Mouse (Mus musculus) small intestine, adult 2 months (tissue): ENCODE measurements around the gene Trim8. TPM values are rescaled to one million over a fixed set of nuclear protein-coding genes. Genes with fewer than 3 reads are reported as not detected.
A peak's percentile ranks its signal among the peaks of the same experiment; 100 is the strongest.

Source experiments
- H3K27ac ChIP-seq: fragments of 200-500 bp; 2 replicates; pipeline ENCODE4 v1.5.1; 2012; ENCODE audit warnings: low read depth, low read length, control low read depth, inconsistent platforms; ENCODE audit not compliant: insufficient read depth
- H3K27me3 ChIP-seq: fragments of 200-500 bp; 2 replicates; pipeline ENCODE4 v1.6.1; 2012; ENCODE audit warnings: mild to moderate bottlenecking, moderate library complexity, low read length, inconsistent platforms; ENCODE audit not compliant: control insufficient read depth, insufficient read depth
- H3K36me3 ChIP-seq: fragments of 200-500 bp; 2 replicates; pipeline ENCODE4 v1.6.1; 2012; ENCODE audit warnings: mild to moderate bottlenecking, low read length, control low read depth, inconsistent platforms; ENCODE audit not compliant: control insufficient read depth, insufficient read depth
- H3K4me1 ChIP-seq: fragments of 200-500 bp; 2 replicates; pipeline ENCODE4 v1.6.1; 2012; ENCODE audit warnings: low read length, inconsistent platforms, mixed read lengths; ENCODE audit not compliant: control insufficient read depth, insufficient read depth, insufficient read length
- H3K4me3 ChIP-seq: fragments of 200-500 bp; 2 replicates; pipeline ENCODE4 v1.5.1; 2012; ENCODE audit warnings: low read depth, mild to moderate bottlenecking, control low read depth, inconsistent platforms, low read length, moderate library complexity
- CTCF ChIP-seq: fragments of 200-500 bp; IDR thresholded peaks from 2 replicates; pipeline ENCODE4 v1.5.1; 2012; ENCODE audit warnings: low read depth, mild to moderate bottlenecking, control low read depth, inconsistent platforms, low read length, moderate library complexity, mixed read lengths; ENCODE audit not compliant: insufficient replicate concordance, insufficient read length; ENCODE audit errors: extremely low read depth
- POLR2A ChIP-seq: fragments of 200-500 bp; IDR thresholded peaks from 2 replicates; pipeline ENCODE4 v1.6.1; 2012; ENCODE audit warnings: low read depth, mild to moderate bottlenecking, control low read depth, inconsistent platforms, low read length, moderate library complexity
- WGBS: fragments of 180-500 bp; shearing (Covaris S2); methylation state at CpG from one replicate; pipeline ENCODE4 v1.1.7; 2018; 5-methylcytosine and 5-hydroxymethylcytosine counted together
- polyA plus RNA-seq: library from polyadenylated mRNA; depleted of rRNA; stranded (reverse); fragments of >200 nt; gene quantifications from 2 replicates; pipeline ENCODE4 v1.2.3, GENCODE M21; 2012

The Trim8 gene
- polyA plus RNA-seq, 1 experiment: 54.8 TPM

GRCm38 (mm10) chr19:46534542-46535098, 33.1 kb downstream of the Trim8 start:
- Histone ChIP-seq H3K36me3 (no peaks in the 10 kb centered on the region), H3K4me3 (no peak overlapping the region), H3K27me3 (no peaks in the 10 kb centered on the region), H3K27ac (peak overlapping the region; percentile 84), H3K4me1 (peaks cover 26% of the 10 kb centered on the region)
- 49% methylated on average over 6 of the region's 6 CpGs for WGBS
- TF ChIP-seq CTCF (no peak), POLR2A (peak; percentile 15; the same call in 1 of the 2 replicates)

GRCm38 (mm10) chr19:46537357-46537756, 35.9 kb downstream of the Trim8 start:
- H3K4me3 ChIP-seq: no peak overlapping the region
- TF ChIP-seq POLR2A: no peak
- no peak for TF ChIP-seq CTCF
- H3K27ac ChIP-seq: no peak overlapping the region
- H3K36me3 ChIP-seq: no peaks in the 10 kb centered on the region
- no peaks in the 10 kb centered on the region for H3K27me3 ChIP-seq
- peaks cover 21% of the 10 kb centered on the region for H3K4me1 ChIP-seq
- WGBS: 97% methylated on average over 9 of the region's 9 CpGs

GRCm38 (mm10) chr19:46538213-46538612, 36.7 kb downstream of the Trim8 start:
- WGBS: 83% methylated on average over 6 of the region's 6 CpGs
- no peak overlapping the region for H3K4me3 ChIP-seq

GRCm38 (mm10) chr19:46542750-46543149, 41.2 kb downstream of the Trim8 start:
- TF ChIP-seq CTCF (no peak), POLR2A (no peak)
- H3K27me3 ChIP-seq: no peaks in the 10 kb centered on the region
- no peak overlapping the region for H3K27ac ChIP-seq
- H3K4me3 ChIP-seq: no peak overlapping the region
- 62% methylated on average over 8 of the region's 8 CpGs for WGBS
- H3K4me1 ChIP-seq: no peaks in the 10 kb centered on the region
- H3K36me3 ChIP-seq: no peaks in the 10 kb centered on the region

More at GRCm38 (mm10) chr19:46538213-46538612, 36.7 kb downstream of the Trim8 start:
- Histone ChIP-seq H3K4me1 (peaks cover 16% of the 10 kb centered on the region), H3K27me3 (no peaks in the 10 kb centered on the region), H3K27ac (no peak overlapping the region), H3K36me3 (no peaks in the 10 kb centered on the region)
- no peak for TF ChIP-seq POLR2A
- TF ChIP-seq CTCF: peak; percentile 26; the same call in 1 of the 2 replicates

GRCm38 (mm10) chr19:46547565-46547964, 46.1 kb downstream of the Trim8 start:
- Histone ChIP-seq H3K36me3 (no peaks in the 10 kb centered on the region), H3K27me3 (no peaks in the 10 kb centered on the region), H3K27ac (no peak overlapping the region), H3K4me3 (no peak overlapping the region), H3K4me1 (no peaks in the 10 kb centered on the region)
- 92% methylated on average over 6 of the region's 6 CpGs for WGBS
- TF ChIP-seq CTCF: no peak
- TF ChIP-seq POLR2A: no peak

- no peaks in the 10 kb centered on the region for H3K27me3 ChIP-seq
- no peaks in the 10 kb centered on the region for H3K4me1 ChIP-seq
- no peak overlapping the region for H3K27ac ChIP-seq
- WGBS: 87% methylated on average over 10 of the region's 10 CpGs
- H3K36me3 ChIP-seq: no peaks in the 10 kb centered on the region
- no peak overlapping the region for H3K4me3 ChIP-seq
- TF ChIP-seq CTCF (no peak), POLR2A (no peak)
Measured at GRCm38 (mm10) chr19:46548110-46548509, 46.6 kb downstream of the Trim8 start.

GRCm38 (mm10) chr19:46550385-46550784, 48.9 kb downstream of the Trim8 start:
- no peaks in the 10 kb centered on the region for H3K36me3 ChIP-seq
- no peak overlapping the region for H3K4me3 ChIP-seq
- TF ChIP-seq CTCF: no peak
- no peak for TF ChIP-seq POLR2A
- H3K27me3 ChIP-seq: no peaks in the 10 kb centered on the region
- H3K27ac ChIP-seq: no peak overlapping the region
- no peaks in the 10 kb centered on the region for H3K4me1 ChIP-seq
- 96% methylated on average over 4 of the region's 4 CpGs for WGBS
